Mouse (Mus musculus) liver, postnatal 0 days (tissue): ENCODE measurements around the gene Mrc1. TPM values are rescaled to one million over a fixed set of nuclear protein-coding genes. Genes with fewer than 3 reads are reported as not detected.
"Not testable (repeated sequence)": the region's sequence is repeated elsewhere in the genome, so short reads cannot be mapped to it uniquely, and the experiment has no call there.

Source experiments
- ATAC-seq: fragments of 200-750 bp; cut with Nextera tagmentation; 2 replicates; pipeline ENCODE4 v1.8.0; 2017; ENCODE audit warnings: mild to moderate bottlenecking, moderate library complexity
- DNase-seq: peaks from one replicate; pipeline ENCODE4 v3.0.0-alpha.2; 2016
- H3K27ac ChIP-seq: fragments of 300-500 bp; sonication (generic); 2 replicates; pipeline ENCODE4 v1.5.1; 2014; ENCODE audit warnings: antibody characterized with exemption, moderate library complexity, mild to moderate bottlenecking, low read depth
- H3K27me3 ChIP-seq: fragments of 300-500 bp; sonication (generic); 2 replicates; pipeline ENCODE4 v1.6.1; 2014; ENCODE audit warnings: low read length, control low read depth, mixed read lengths; ENCODE audit not compliant: insufficient read depth
- H3K36me3 ChIP-seq: fragments of 300-500 bp; sonication (generic); replicated peaks from 2 replicates; pipeline ENCODE4 v1.6.1; 2014; ENCODE audit warnings: mild to moderate bottlenecking, control low read depth, low read length, moderate library complexity, mixed read lengths; ENCODE audit not compliant: insufficient read depth
- H3K4me1 ChIP-seq: fragments of 300-500 bp; sonication (generic); 2 replicates; pipeline ENCODE4 v1.6.1; 2014; ENCODE audit warnings: antibody characterized with exemption, mild to moderate bottlenecking, control low read depth; ENCODE audit not compliant: insufficient read depth
- H3K4me2 ChIP-seq: fragments of 300-500 bp; sonication (generic); 2 replicates; pipeline ENCODE4 v1.6.1; 2014; ENCODE audit warnings: low read depth, mild to moderate bottlenecking, low read length, moderate library complexity, mixed read lengths
- H3K4me3 ChIP-seq: fragments of 300-500 bp; sonication (generic); 2 replicates; pipeline ENCODE4 v1.5.1; 2014; ENCODE audit warnings: low read depth, low read length
- H3K9ac ChIP-seq: fragments of 300-500 bp; sonication (generic); replicated peaks from 2 replicates; pipeline ENCODE4 v1.6.1; 2014; ENCODE audit warnings: mild to moderate bottlenecking, moderate library complexity
- H3K9me3 ChIP-seq: fragments of 300-500 bp; sonication (generic); 2 replicates; pipeline ENCODE4 v1.6.1; 2016; ENCODE audit warnings: mild to moderate bottlenecking, control low read depth, low read length, mixed read lengths
- CTCF ChIP-seq: sonication (generic); IDR thresholded peaks from 2 replicates; pipeline ENCODE4 v1.5.1; 2016; ENCODE audit warnings: antibody characterized with exemption, low read depth
- EP300 ChIP-seq: IDR thresholded peaks from 2 replicates; pipeline ENCODE4 v1.6.1; 2016; ENCODE audit warnings: antibody characterized with exemption, low read depth, mild to moderate bottlenecking
- WGBS: fragments of 180-500 bp; shearing (Covaris S2); extraction: QIAGEN DNeasy Blood & Tissue Kit; methylation state at CpG from one replicate; pipeline ENCODE4 v1.1.7; 2014; ENCODE audit not compliant: insufficient replicate concordance; 5-methylcytosine and 5-hydroxymethylcytosine counted together
- polyA plus RNA-seq: library from polyadenylated mRNA; unstranded; fragments of >200 nt; fragmentation: Nextera tagmentation; extraction: Ambion mirVana; gene quantifications from 2 replicates; pipeline ENCODE4 v1.2.1, GENCODE M21; 2015

Mrc1 gene
- polyA plus RNA-seq, result 13.6 and 14.5 TPM in 2 replicates

- ATAC-seq (0 out of 2 replicates have a peak, but pooled peaks have one; percentile 23), DNase-seq (no peak)
- Histone ChIP-seq H3K9me3 (no peaks in the 10 kb centered on the region), H3K4me2 (peak within 1 kb of the TSS; percentile 38), H3K4me3 (peak within 1 kb of the TSS; percentile 29), H3K27ac (peak within 1 kb of the TSS; percentile 60), H3K27me3 (no peaks in the 10 kb centered on the region), H3K9ac (peak within 1 kb of the TSS; percentile 35), H3K36me3 (no peaks in the 10 kb centered on the region), H3K4me1 (no peaks in the 10 kb centered on the region)
- TF ChIP-seq CTCF, result no peak
- TF ChIP-seq EP300, result no peak
- 31% methylated on average over 3 of the region's 3 CpGs for WGBS
Measured at GRCm38 (mm10) chr2:14229149-14229548, at the start of gene Mrc1. Gene Mrc1, plus strand, starts transcription at chr2:14229392.

- Histone ChIP-seq H3K36me3 (no peaks in the 10 kb centered on the region), H3K9me3 (no peaks in the 10 kb centered on the region), H3K4me3 (no peak overlapping the region), H3K4me2 (no peak overlapping the region), H3K9ac (no peak overlapping the region), H3K4me1 (no peaks in the 10 kb centered on the region), H3K27me3 (no peaks in the 10 kb centered on the region), H3K27ac (no peak overlapping the region)
- DNase-seq (no peak), ATAC-seq (no peak)
- TF ChIP-seq CTCF, result no peak
- no peak for TF ChIP-seq EP300
Measured at GRCm38 (mm10) chr2:14184375-14184774, 44.8 kb upstream of the Mrc1 start.

- no peak overlapping the region for H3K4me3 ChIP-seq
- peaks cover 4% of the 10 kb centered on the region for H3K4me1 ChIP-seq
- no peak overlapping the region for H3K4me2 ChIP-seq
- TF ChIP-seq CTCF (no peak), EP300 (no peak)
- no peaks in the 10 kb centered on the region for H3K9me3 ChIP-seq
- 54% methylated on average over 4 of the region's 4 CpGs for WGBS
- H3K36me3 ChIP-seq, result no peaks in the 10 kb centered on the region
- no peak overlapping the region for H3K9ac ChIP-seq
- no peak overlapping the region for H3K27ac ChIP-seq
- DNase-seq (peak; percentile 16), ATAC-seq (no peak)
- no peaks in the 10 kb centered on the region for H3K27me3 ChIP-seq
Measured at GRCm38 (mm10) chr2:14190684-14191083, 38.5 kb upstream of the Mrc1 start.

- no peak for ATAC-seq
- WGBS, result 47% methylated on average over 4 of the region's 4 CpGs
- no peak for TF ChIP-seq CTCF
- no peak for TF ChIP-seq EP300
Measured at GRCm38 (mm10) chr2:14191601-14192000, 37.6 kb upstream of the Mrc1 start.

GRCm38 (mm10) chr2:14192046-14192445 lies 37.1 kb upstream of the Mrc1 start:
- WGBS, result 50% methylated on average over 6 of the region's 6 CpGs
- H3K36me3 ChIP-seq, result no peaks in the 10 kb centered on the region
- H3K9ac ChIP-seq, result no peak overlapping the region
- H3K4me1 ChIP-seq, result peaks cover 4% of the 10 kb centered on the region
- H3K4me3 ChIP-seq, result no peak overlapping the region
- H3K27me3 ChIP-seq, result no peaks in the 10 kb centered on the region
- no peak overlapping the region for H3K27ac ChIP-seq
- H3K9me3 ChIP-seq, result no peaks in the 10 kb centered on the region
- TF ChIP-seq CTCF, result no peak
- no peak for TF ChIP-seq EP300
- DNase-seq (no peak), ATAC-seq (no peak)
- H3K4me2 ChIP-seq, result no peak overlapping the region

More at GRCm38 (mm10) chr2:14191601-14192000, 37.6 kb upstream of the Mrc1 start:
- peaks cover 4% of the 10 kb centered on the region for H3K4me1 ChIP-seq
- no peak overlapping the region for H3K9ac ChIP-seq
- no peak overlapping the region for H3K4me2 ChIP-seq
- H3K9me3 ChIP-seq, result no peaks in the 10 kb centered on the region
- H3K27ac ChIP-seq, result no peak overlapping the region
- no peak for DNase-seq
- H3K4me3 ChIP-seq, result no peak overlapping the region
- H3K36me3 ChIP-seq, result no peaks in the 10 kb centered on the region
- no peaks in the 10 kb centered on the region for H3K27me3 ChIP-seq

GRCm38 (mm10) chr2:14198325-14198903 lies 30.8 kb upstream of the Mrc1 start:
- H3K36me3 ChIP-seq, H3K4me1 ChIP-seq, H3K27me3 ChIP-seq, H3K9ac ChIP-seq, ATAC-seq, H3K4me3 ChIP-seq, H3K9me3 ChIP-seq, H3K27ac ChIP-seq, DNase-seq, H3K4me2 ChIP-seq: not testable (repeated sequence)
- no CpG with 5 or more reads among the region's 2 CpGs for WGBS

GRCm38 (mm10) chr2:14199621-14200020 lies 29.6 kb upstream of the Mrc1 start:
- DNase-seq, result no peak
- WGBS, result 42% methylated on average over 2 of the region's 2 CpGs
- Histone ChIP-seq H3K4me3 (no peak overlapping the region), H3K27ac (no peak overlapping the region), H3K4me2 (no peak overlapping the region), H3K36me3 (no peaks in the 10 kb centered on the region), H3K9me3 (no peaks in the 10 kb centered on the region), H3K9ac (no peak overlapping the region), H3K4me1 (no peaks in the 10 kb centered on the region), H3K27me3 (no peaks in the 10 kb centered on the region)
- no peak for ATAC-seq
- no peak for TF ChIP-seq EP300
- no peak for TF ChIP-seq CTCF

GRCm38 (mm10) chr2:14200879-14201445 lies 28.2 kb upstream of the Mrc1 start:
- H3K27me3 ChIP-seq, ATAC-seq: not testable (repeated sequence)
- no CpG with 5 or more reads among the region's 2 CpGs for whole genome bisulfite sequencing

More at GRCm38 (mm10) chr2:14200879-14201445, 28.2 kb upstream of the Mrc1 start:
- H3K27ac ChIP-seq, H3K4me2 ChIP-seq, H3K9ac ChIP-seq, H3K4me1 ChIP-seq, H3K36me3 ChIP-seq, H3K9me3 ChIP-seq, DNase-seq, H3K4me3 ChIP-seq: not testable (repeated sequence)
